Mouse (Mus musculus): Measurements from ENCODE around the gene Dnal4.

DNA sequence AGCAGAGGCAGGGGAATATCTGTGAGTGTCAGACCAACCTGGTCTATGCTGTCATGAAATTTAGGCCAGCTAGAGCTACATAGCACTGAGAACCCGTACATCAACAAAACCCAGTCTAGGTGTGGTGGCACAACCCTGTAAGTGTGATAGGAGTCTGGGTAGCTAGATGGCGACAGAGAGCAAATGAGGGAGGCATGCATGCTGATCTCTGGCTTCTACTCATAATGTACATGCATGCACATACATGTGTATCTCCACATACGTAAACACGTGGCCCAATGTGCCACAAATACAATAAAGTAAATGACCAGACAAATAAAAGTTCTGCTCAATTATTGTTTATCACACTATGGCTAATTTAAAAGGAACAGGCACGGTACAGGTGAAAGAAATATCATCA, 30.5 kb upstream of the Dnal4 start:
- TF ChIP-seq POLR2A (IDR thresholded peaks at IDR 0.05; ENCODE audit: insufficient read length, low read depth) (no peak), MYOD1 (IDR thresholded peaks at IDR 0.05; ENCODE audit: control insufficient read depth in 1 of 3, insufficient read length in 2 of 3, low read depth in 2 of 3) (no peak), MAX (IDR thresholded peaks at IDR 0.05; ENCODE audit: low read depth) (no peak), REST (IDR thresholded peaks at IDR 0.05; ENCODE audit: insufficient read depth, insufficient read length) (no peak), E2F4 (IDR thresholded peaks at IDR 0.05; ENCODE audit: insufficient read depth) (no peak), USF1 (IDR thresholded peaks at IDR 0.05; ENCODE audit: low read depth) (no peak), POLR2AphosphoS2 (IDR thresholded peaks at IDR 0.05; ENCODE audit: insufficient read length, low read depth) (no peak), MYOG (IDR thresholded peaks at IDR 0.05; ENCODE audit: control insufficient read depth in 1 of 3, insufficient read depth in 1 of 3, insufficient read length in 2 of 3, low read depth in 2 of 3) (no peak), CEBPB (IDR thresholded peaks at IDR 0.05; ENCODE audit: insufficient read depth, poor library complexity, severe bottlenecking) (no peak), SRF (IDR thresholded peaks at IDR 0.05; ENCODE audit: control insufficient read depth, insufficient read length, low read depth) (no peak)

Data from myocyte (in vitro differentiated cells).